Mouse (Mus musculus) limb, embryonic 14.5 days (tissue): ENCODE results near the gene Tert. TPM values are rescaled to one million over a fixed set of nuclear protein-coding genes. Genes with fewer than 3 reads are reported as not detected.

Experiments used
- ATAC-seq: fragments of 200-750 bp; cut with Nextera tagmentation; 2 replicates; pipeline ENCODE4 v1.8.0; 2017; ENCODE audit warnings: low read depth, moderate number of reproducible peaks, moderate TSS enrichment; ENCODE audit not compliant: low FRiP score
- DNase-seq: peaks from one replicate; pipeline ENCODE4 v3.0.0-alpha.2; 2015; ENCODE audit warnings: low spot score
- H3K27ac ChIP-seq: fragments of 300-500 bp; sonication (generic); replicated peaks from 2 replicates; pipeline ENCODE4 v1.5.1; 2014; ENCODE audit warnings: low read depth, mild to moderate bottlenecking, low read length, moderate library complexity, mixed read lengths
- H3K27me3 ChIP-seq: fragments of 300-500 bp; sonication (generic); 2 replicates; pipeline ENCODE4 v1.6.1; 2014; ENCODE audit warnings: low read length, mixed read lengths; ENCODE audit not compliant: control insufficient read depth, insufficient read depth
- H3K36me3 ChIP-seq: fragments of 300-500 bp; sonication (generic); 2 replicates; pipeline ENCODE4 v1.6.1; 2014; ENCODE audit warnings: mild to moderate bottlenecking, low read length, moderate library complexity, mixed read lengths; ENCODE audit not compliant: control insufficient read depth, insufficient read depth
- H3K4me1 ChIP-seq: fragments of 300-500 bp; sonication (generic); 2 replicates; pipeline ENCODE4 v1.6.1; 2014; ENCODE audit warnings: antibody characterized with exemption, low read length, mixed read lengths; ENCODE audit not compliant: control insufficient read depth, insufficient read depth
- H3K4me2 ChIP-seq: fragments of 300-500 bp; sonication (generic); replicated peaks from 2 replicates; pipeline ENCODE4 v1.6.1; 2014; ENCODE audit warnings: low read depth, mild to moderate bottlenecking, low read length, moderate library complexity; ENCODE audit not compliant: severe bottlenecking
- H3K4me3 ChIP-seq: fragments of 300-500 bp; sonication (generic); replicated peaks from 2 replicates; pipeline ENCODE4 v1.5.1; 2014; ENCODE audit warnings: low read length
- H3K9ac ChIP-seq: fragments of 300-500 bp; sonication (generic); 2 replicates; pipeline ENCODE4 v1.6.1; 2014; ENCODE audit warnings: mild to moderate bottlenecking, low read depth, low read length, moderate library complexity; ENCODE audit not compliant: severe bottlenecking
- H3K9me3 ChIP-seq: fragments of 300-500 bp; sonication (generic); 2 replicates; pipeline ENCODE4 v1.6.1; 2016; ENCODE audit warnings: low read length; ENCODE audit not compliant: control insufficient read depth
- POLR2A ChIP-seq: fragments of 200-500 bp; IDR thresholded peaks from 2 replicates; pipeline ENCODE4 v1.8.0; 2012; ENCODE audit warnings: inconsistent platforms, mild to moderate bottlenecking, moderate library complexity, borderline replicate concordance; ENCODE audit not compliant: insufficient read depth, insufficient read length; ENCODE audit errors: extremely low read depth
- whole genome bisulfite sequencing: fragments of 180-500 bp; shearing (Covaris S2); extraction: QIAGEN DNeasy Blood & Tissue Kit; methylation state at CpG from one replicate; pipeline ENCODE4 v1.1.7; 2014; 5-methylcytosine and 5-hydroxymethylcytosine counted together
- polyA plus RNA-seq, 2 experiments: library from polyadenylated mRNA; depleted of rRNA in 1 of 2; stranded (reverse) in 1 of 2; unstranded in 1 of 2; fragments of >200 nt; fragmentation: Nextera tagmentation in 1 of 2; extraction: Ambion mirVana in 1 of 2; gene quantifications; 2 replicates each; pipeline versions ENCODE4 v1.2.1 to v1.2.3; 2012 to 2014

Gene Tert
- polyA plus RNA-seq, 2 experiments = 3.0 to 19.6 TPM

DNA sequence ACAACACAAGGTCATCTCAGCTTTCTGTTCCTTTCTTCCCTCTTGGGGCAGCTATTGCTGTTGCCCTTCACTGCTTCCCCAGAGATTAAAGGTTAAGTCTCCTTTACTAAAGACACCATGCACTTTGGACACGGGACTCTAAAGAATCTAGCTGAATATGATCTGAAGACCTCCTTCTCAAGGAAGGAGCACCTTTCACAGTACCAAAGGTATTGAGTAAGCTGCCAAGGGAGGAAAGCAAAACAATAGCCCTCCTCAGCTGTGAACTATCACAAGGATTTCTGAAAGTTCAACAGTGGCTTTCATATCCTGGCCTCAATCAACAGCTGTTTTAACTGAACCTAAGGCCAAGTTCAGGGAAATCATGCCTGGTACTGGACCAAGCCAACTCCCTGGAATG, 57.7 kb downstream of the Tert start:
- H3K27ac ChIP-seq = no peak overlapping the region
- no peak overlapping the region for H3K9ac ChIP-seq
- no peaks in the 10 kb centered on the region for H3K27me3 ChIP-seq
- no peak for TF ChIP-seq POLR2A
- H3K9me3 ChIP-seq = no peaks in the 10 kb centered on the region
- H3K4me1 ChIP-seq = no peaks in the 10 kb centered on the region
- DNase-seq (no peak), ATAC-seq (no peak)
- WGBS = 83% methylated on average over 1 of the region's 1 CpGs
- no peaks in the 10 kb centered on the region for H3K36me3 ChIP-seq
- no peak overlapping the region for H3K4me2 ChIP-seq
- H3K4me3 ChIP-seq = no peak overlapping the region

DNA sequence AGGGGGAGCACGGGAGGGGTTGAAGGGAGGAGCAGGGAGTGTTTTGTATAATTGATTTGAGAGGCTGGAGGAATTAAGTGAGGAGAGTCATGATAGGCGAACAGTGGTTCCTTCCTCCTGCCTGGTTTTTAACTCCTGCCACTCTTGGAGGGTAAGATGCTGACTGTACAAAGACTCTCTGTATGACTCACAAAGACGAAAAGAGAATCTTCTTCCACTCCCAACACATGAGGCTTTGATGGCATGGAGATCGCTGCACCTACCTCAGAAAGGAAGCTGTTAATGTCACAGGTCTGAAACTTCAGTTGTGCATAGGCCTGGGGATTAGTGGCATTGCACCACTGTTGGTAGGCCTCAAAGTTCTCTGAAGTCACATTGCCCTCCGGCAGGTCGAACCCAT, 58.8 kb downstream of the Tert start:
- DNase-seq = no peak
- Histone ChIP-seq H3K27me3 (no peaks in the 10 kb centered on the region), H3K9me3 (no peaks in the 10 kb centered on the region), H3K4me3 (no peak overlapping the region), H3K4me2 (no peak overlapping the region), H3K27ac (no peak overlapping the region), H3K36me3 (no peaks in the 10 kb centered on the region), H3K4me1 (no peaks in the 10 kb centered on the region), H3K9ac (no peak overlapping the region)
- ATAC-seq = no peak
- 78% methylated on average over 6 of the region's 6 CpGs for WGBS
- TF ChIP-seq POLR2A = no peak

DNA sequence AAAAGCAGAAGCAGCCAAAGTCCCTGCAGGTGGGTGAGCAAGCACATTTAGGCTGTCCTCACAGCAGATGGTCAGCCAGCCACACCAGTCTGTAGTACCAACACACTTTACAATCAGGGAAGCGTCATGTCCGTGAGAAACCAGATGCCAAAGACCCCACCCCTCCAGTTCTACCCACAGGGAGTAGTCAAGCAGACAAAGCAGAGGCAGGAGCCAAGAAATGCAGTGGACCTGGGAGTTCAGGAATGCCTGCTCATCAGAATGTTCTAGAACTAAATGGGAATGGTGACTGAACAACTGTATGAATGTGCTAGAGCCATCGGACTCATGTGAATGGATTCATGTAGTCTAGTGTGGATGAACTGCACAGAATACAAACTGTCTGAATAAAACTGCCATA, 60.9 kb downstream of the Tert start:
- Histone ChIP-seq H3K36me3 (no peaks in the 10 kb centered on the region), H3K27ac (no peak overlapping the region)
- ATAC-seq = no peak

DNA sequence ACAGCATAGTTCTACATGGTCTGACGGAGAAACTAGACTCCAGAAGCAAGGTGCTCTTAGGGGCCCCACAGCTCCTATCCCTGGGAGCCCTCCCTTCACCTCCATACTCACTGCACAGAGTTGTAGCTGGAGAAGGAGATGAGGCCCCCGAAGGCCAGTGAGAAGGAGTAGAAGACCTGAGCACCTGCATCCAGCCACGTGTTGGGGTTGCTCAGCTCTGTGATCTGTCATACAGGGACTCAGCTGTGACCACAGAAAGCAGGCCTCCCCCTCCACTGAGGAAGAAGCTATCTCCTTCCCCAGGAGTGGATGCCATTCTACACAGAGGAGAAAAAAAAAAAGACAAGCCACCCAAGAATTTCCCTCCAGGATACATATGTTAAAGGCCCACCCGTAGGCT, 62.2 kb downstream of the Tert start:
- Histone ChIP-seq H3K9me3 (no peaks in the 10 kb centered on the region), H3K27ac (no peak overlapping the region), H3K27me3 (no peaks in the 10 kb centered on the region), H3K4me1 (no peaks in the 10 kb centered on the region), H3K4me2 (no peak overlapping the region), H3K9ac (no peak overlapping the region), H3K36me3 (no peaks in the 10 kb centered on the region), H3K4me3 (no peak overlapping the region)
- ATAC-seq (no peak), DNase-seq (no peak)
- no peak for TF ChIP-seq POLR2A
- WGBS = 75% methylated on average over 4 of the region's 4 CpGs

More for the DNA sequence above, 60.9 kb downstream of the Tert start:
- Histone ChIP-seq H3K4me3 (no peak overlapping the region), H3K9me3 (no peaks in the 10 kb centered on the region), H3K9ac (no peak overlapping the region), H3K4me2 (no peak overlapping the region), H3K4me1 (no peaks in the 10 kb centered on the region), H3K27me3 (no peaks in the 10 kb centered on the region)
- no peak for TF ChIP-seq POLR2A
- 48% methylated on average over 3 of the region's 3 CpGs for WGBS
- DNase-seq = no peak

DNA sequence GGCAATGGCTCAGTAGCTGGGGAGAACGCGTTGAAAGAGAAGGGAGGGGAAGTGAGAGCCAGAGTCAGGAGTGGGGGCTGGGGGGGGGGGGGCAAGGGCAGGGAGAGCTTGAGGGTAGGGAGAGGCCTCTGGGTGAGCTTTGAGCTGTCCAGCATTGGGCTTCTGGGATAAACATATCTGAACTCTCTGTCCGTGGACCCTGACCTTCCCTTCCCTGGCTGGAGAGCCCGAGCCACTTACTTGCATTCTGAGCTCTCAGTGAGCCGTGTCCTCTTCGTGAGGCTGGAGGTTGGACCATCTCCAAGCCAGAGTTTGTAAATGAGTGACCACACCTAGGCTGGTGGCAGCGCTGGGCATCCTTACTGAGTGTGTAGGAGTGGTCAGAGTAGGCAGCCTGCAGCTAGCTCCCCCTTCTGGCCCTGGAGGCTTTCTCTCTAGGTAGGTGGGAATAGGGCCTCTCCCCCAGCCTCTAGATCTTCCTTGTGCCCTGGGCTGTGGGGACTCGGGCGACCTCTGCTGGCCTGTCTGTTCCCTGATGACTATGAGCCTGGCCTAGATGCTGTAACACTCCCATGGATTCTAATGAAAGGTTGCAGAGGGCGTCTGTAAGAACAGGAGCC, 65.6 kb downstream of the Tert start:
- no peak for TF ChIP-seq POLR2A
- 27% methylated on average over 10 of the region's 10 CpGs for WGBS

More for the DNA sequence above, 65.6 kb downstream of the Tert start:
- DNase-seq (peak; percentile 35), ATAC-seq (0 out of 2 replicates have a peak, but pooled peaks have one; percentile 68)
- Histone ChIP-seq H3K4me3 (no peak overlapping the region), H3K4me1 (no peaks in the 10 kb centered on the region), H3K36me3 (no peaks in the 10 kb centered on the region), H3K4me2 (no peak overlapping the region), H3K9me3 (no peaks in the 10 kb centered on the region), H3K9ac (no peak overlapping the region), H3K27me3 (no peaks in the 10 kb centered on the region), H3K27ac (no peak overlapping the region)
